Mouse (Mus musculus) cerebral cortex, adult 2 months (tissue): ENCODE data around the gene Olfr527.

ENCODE experiments used
- WGBS: fragments of 180-500 bp; shearing (Covaris S2); methylation state at CpG from one replicate; pipeline ENCODE4 v1.1.7; 2018; 5-methylcytosine and 5-hydroxymethylcytosine counted together

Olfr527 gene

GRCm38 (mm10) chr7:140333717-140334116 is at the start of gene Olfr527:
Gene Olfr527 (plus strand): TSS chr7:140334017.
- 91% methylated on average over 2 of the region's 2 CpGs for WGBS

- 91% methylated on average over 9 of the region's 9 CpGs for WGBS
Measured at GRCm38 (mm10) chr7:140295746-140296145, 38.1 kb upstream of the Olfr527 start.

GRCm38 (mm10) chr7:140296876-140297275 is 36.9 kb upstream of the Olfr527 start:
- WGBS: 79% methylated on average over 6 of the region's 6 CpGs

- 87% methylated on average over 3 of the region's 3 CpGs for WGBS
Measured at GRCm38 (mm10) chr7:140299416-140299815, 34.4 kb upstream of the Olfr527 start.

GRCm38 (mm10) chr7:140319861-140320385 is 13.9 kb upstream of the Olfr527 start:
- 88% methylated on average over 3 of the region's 3 CpGs for WGBS

GRCm38 (mm10) chr7:140320558-140320957 is 13.3 kb upstream of the Olfr527 start, which contains the start of gene Olfr525:
Gene Olfr525 (plus strand): TSS chr7:140320858.
- 58% methylated on average over 1 of the region's 1 CpGs for WGBS

- 56% methylated on average over 1 of the region's 1 CpGs for WGBS
Measured at GRCm38 (mm10) chr7:140329766-140330304, 4.0 kb upstream of the Olfr527 start.

GRCm38 (mm10) chr7:140361571-140361970 is 27.8 kb downstream of the Olfr527 start, which contains the start of gene Olfr60:
Gene Olfr60 (minus strand): TSS chr7:140361671.
- WGBS: 76% methylated on average over 3 of the region's 3 CpGs

- 84% methylated on average over 4 of the region's 4 CpGs for WGBS
Measured at GRCm38 (mm10) chr7:140374300-140374699, 40.5 kb downstream of the Olfr527 start.

GRCm38 (mm10) chr7:140376231-140376630 is 42.4 kb downstream of the Olfr527 start, which contains the start of gene Olfr530:
Gene Olfr530 (minus strand): TSS chr7:140376331.
- 58% methylated on average over 1 of the region's 1 CpGs for WGBS

- WGBS: 94% methylated on average over 2 of the region's 2 CpGs
Measured at GRCm38 (mm10) chr7:140376911-140377310, 43.1 kb downstream of the Olfr527 start.
